Mouse (Mus musculus) myocyte (in vitro differentiated cells): ENCODE measurements at regions not wholly inside any gene's neighbourhood (a gene's known extent, or its start where the extent isn't known, plus 50 kb on each side); places are given as distances from the start of the nearest gene placed in this dataset.

ENCODE experiments used
- CEBPB ChIP-seq: IDR thresholded peaks from 2 replicates; pipeline ENCODE4 v1.6.1; 2011; ENCODE audit warnings: mild to moderate bottlenecking, moderate library complexity; ENCODE audit not compliant: poor library complexity, insufficient read depth, severe bottlenecking
- E2F4 ChIP-seq: IDR thresholded peaks from one replicate; pipeline ENCODE4 v1.6.1; 2011; ENCODE audit warnings: mild to moderate bottlenecking, control low read depth, moderate library complexity; ENCODE audit not compliant: insufficient read depth
- MAX ChIP-seq: IDR thresholded peaks from one replicate; pipeline ENCODE4 v1.6.1; 2011; ENCODE audit warnings: low read depth, mild to moderate bottlenecking, control low read depth
- MYOD1 ChIP-seq, 3 experiments: IDR thresholded peaks; one replicate each; pipeline ENCODE4 v1.6.1; 2011; ENCODE audit warnings: control low read depth in 2 of 3, low read depth in 2 of 3, mild to moderate bottlenecking in 2 of 3, moderate library complexity in 1 of 3; ENCODE audit not compliant: insufficient read length in 2 of 3, control insufficient read depth in 1 of 3
- MYOG ChIP-seq, 3 experiments: IDR thresholded peaks; one replicate each; pipeline ENCODE4 v1.6.1; 2011; ENCODE audit warnings: control low read depth in 2 of 3, low read depth in 2 of 3, mild to moderate bottlenecking in 2 of 3; ENCODE audit not compliant: insufficient read length in 2 of 3, control insufficient read depth in 1 of 3, insufficient read depth in 1 of 3
- POLR2A ChIP-seq: IDR thresholded peaks from one replicate; pipeline ENCODE4 v1.6.1; 2011; ENCODE audit warnings: low read depth, mild to moderate bottlenecking, control low read depth, moderate library complexity; ENCODE audit not compliant: insufficient read length
- POLR2AphosphoS2 ChIP-seq: IDR thresholded peaks from one replicate; pipeline ENCODE4 v1.6.1; 2011; ENCODE audit warnings: low read depth, control low read depth; ENCODE audit not compliant: insufficient read length
- REST ChIP-seq: IDR thresholded peaks from one replicate; pipeline ENCODE4 v1.6.1; 2011; ENCODE audit warnings: mild to moderate bottlenecking, control low read depth, moderate library complexity; ENCODE audit not compliant: insufficient read depth, insufficient read length
- SRF ChIP-seq: IDR thresholded peaks from one replicate; pipeline ENCODE4 v1.6.1; 2011; ENCODE audit warnings: low read depth; ENCODE audit not compliant: control insufficient read depth, insufficient read length
- USF1 ChIP-seq: IDR thresholded peaks from one replicate; pipeline ENCODE4 v1.6.1; 2011; ENCODE audit warnings: low read depth, mild to moderate bottlenecking, control low read depth, moderate library complexity

DNA sequence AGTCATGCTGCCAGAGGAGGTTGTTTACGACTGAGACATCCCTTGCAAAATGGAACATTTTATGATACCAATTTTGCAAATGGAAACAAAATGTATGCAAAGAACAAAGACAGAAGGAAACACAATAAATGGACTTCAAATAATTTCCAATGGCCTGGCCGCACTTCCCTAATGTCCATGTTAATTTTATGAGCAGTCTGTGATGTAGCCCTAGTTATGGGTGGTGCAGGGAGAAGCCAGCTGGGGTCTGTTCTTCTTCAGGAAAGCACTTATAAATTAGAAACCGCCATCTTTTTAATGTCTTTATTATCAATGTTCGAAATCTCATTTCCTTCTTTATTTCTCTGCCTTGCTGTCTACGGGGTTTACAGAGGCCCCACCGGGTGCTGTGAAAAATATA is 51.0 kb upstream of the Jak1 start:
- TF ChIP-seq E2F4 (no peak), POLR2A (no peak), USF1 (no peak), MAX (no peak), POLR2AphosphoS2 (no peak), MYOD1 (IDR thresholded peaks at IDR 0.05; ENCODE audit: control insufficient read depth in 1 of 3, insufficient read length in 2 of 3, low read depth in 2 of 3) (no peak), CEBPB (no peak), REST (no peak), MYOG (IDR thresholded peaks at IDR 0.05; ENCODE audit: control insufficient read depth in 1 of 3, insufficient read depth in 1 of 3, insufficient read length in 2 of 3, low read depth in 2 of 3) (no peak), SRF (no peak)
